Mouse (Mus musculus) forebrain, embryonic 16.5 days (tissue): ENCODE results near the gene Sprn. TPM values are rescaled to one million over a fixed set of nuclear protein-coding genes. Genes with fewer than 3 reads are reported as not detected.
"Not testable (repeated sequence)": the region's sequence is repeated elsewhere in the genome, so short reads cannot be mapped to it uniquely, and the experiment has no call there.

ENCODE experiments used
- ATAC-seq: fragments of 200-750 bp; cut with Nextera tagmentation; 2 replicates; pipeline ENCODE4 v1.8.0; 2017; ENCODE audit warnings: mild to moderate bottlenecking, moderate library complexity
- H3K27ac ChIP-seq: fragments of 300-500 bp; sonication (generic); 2 replicates; pipeline ENCODE4 v1.5.1; 2014; ENCODE audit warnings: low read length, control low read depth
- H3K27me3 ChIP-seq: fragments of 300-500 bp; sonication (generic); replicated peaks from 2 replicates; pipeline ENCODE4 v1.6.1; 2014; ENCODE audit warnings: low read length; ENCODE audit not compliant: control insufficient read depth, insufficient read depth
- H3K36me3 ChIP-seq: fragments of 300-500 bp; sonication (generic); 2 replicates; pipeline ENCODE4 v1.6.1; 2014; ENCODE audit not compliant: control insufficient read depth, insufficient read depth
- H3K4me1 ChIP-seq: fragments of 300-500 bp; sonication (generic); replicated peaks from 2 replicates; pipeline ENCODE4 v1.6.1; 2014; ENCODE audit warnings: low read length; ENCODE audit not compliant: control insufficient read depth, insufficient read depth
- H3K4me2 ChIP-seq: fragments of 300-500 bp; sonication (generic); 2 replicates; pipeline ENCODE4 v1.6.1; 2014; ENCODE audit warnings: mild to moderate bottlenecking, low read length, control low read depth
- H3K4me3 ChIP-seq: fragments of 300-500 bp; sonication (generic); replicated peaks from 2 replicates; pipeline ENCODE4 v1.5.1; 2014; ENCODE audit warnings: mild to moderate bottlenecking, low read length, control low read depth
- H3K9ac ChIP-seq: fragments of 300-500 bp; sonication (generic); replicated peaks from 2 replicates; pipeline ENCODE4 v1.6.1; 2014; ENCODE audit warnings: low read depth, low read length, control low read depth
- H3K9me3 ChIP-seq: fragments of 300-500 bp; sonication (generic); 2 replicates; pipeline ENCODE4 v1.6.1; 2016; ENCODE audit warnings: low read length; ENCODE audit not compliant: control insufficient read depth
- WGBS: fragments of 180-500 bp; shearing (Covaris S2); extraction: QIAGEN DNeasy Blood & Tissue Kit; methylation state at CpG from one replicate; pipeline ENCODE4 v1.1.7; 2014; 5-methylcytosine and 5-hydroxymethylcytosine counted together
- polyA plus RNA-seq: library from polyadenylated mRNA; unstranded; fragments of >200 nt; fragmentation: Nextera tagmentation; extraction: Ambion mirVana; gene quantifications from 2 replicates; pipeline ENCODE4 v1.2.1, GENCODE M21; 2015

The Sprn gene
- polyA plus RNA-seq, 1 experiment from 2014 or later, result 19.1 TPM

DNA sequence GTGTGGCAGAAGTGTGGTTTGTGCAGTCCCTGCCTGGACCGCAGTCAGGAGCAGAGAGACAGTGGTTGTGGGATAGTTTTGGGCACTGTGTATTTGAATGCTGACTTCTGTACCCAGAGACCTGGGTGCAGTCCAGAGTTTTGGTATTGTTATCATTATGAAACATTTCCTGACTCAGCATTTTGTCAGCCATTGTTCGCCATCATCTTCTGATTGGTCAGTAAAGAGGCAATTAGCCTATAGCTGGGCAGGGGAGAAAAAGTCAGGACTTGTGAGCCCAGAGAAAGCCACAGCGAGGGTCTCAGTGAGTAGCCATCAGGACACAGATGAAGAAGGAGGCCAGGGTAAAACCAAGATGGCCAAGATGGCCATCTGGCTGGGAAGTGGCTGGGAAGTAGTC, 5.7 kb upstream of the Sprn start:
- no peaks in the 10 kb centered on the region for H3K36me3 ChIP-seq
- H3K9me3 ChIP-seq, result no peaks in the 10 kb centered on the region
- no peaks in the 10 kb centered on the region for H3K4me1 ChIP-seq
- H3K4me2 ChIP-seq, result no peak overlapping the region
- WGBS, result 78% methylated on average over 3 of the region's 3 CpGs
- no peak overlapping the region for H3K27ac ChIP-seq
- H3K9ac ChIP-seq, result no peak overlapping the region
- no peak for ATAC-seq
- no peaks in the 10 kb centered on the region for H3K27me3 ChIP-seq
- H3K4me3 ChIP-seq, result no peak overlapping the region

DNA sequence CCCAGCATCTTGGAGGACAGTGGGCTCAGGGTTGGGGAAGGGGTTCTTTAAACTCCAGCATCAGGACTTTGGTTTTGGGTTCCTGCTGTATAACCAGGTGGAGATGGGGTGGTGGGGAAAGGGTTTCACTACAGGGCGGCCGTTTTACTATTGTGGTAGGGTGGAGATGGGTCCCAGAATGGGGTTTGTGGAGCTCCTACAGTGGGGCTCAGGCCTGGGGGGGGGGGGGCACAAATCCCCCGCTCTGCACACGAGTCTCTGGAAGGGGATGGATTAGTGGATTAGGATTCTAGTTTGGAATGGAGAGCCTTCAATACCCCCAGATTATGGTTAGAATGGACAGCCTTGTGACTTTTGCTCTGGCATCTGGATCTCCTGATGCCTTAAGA, 854 bp downstream of the Sprn start:
- Histone ChIP-seq H3K4me3 (peak overlapping the region; percentile 50), H3K27ac (no peak overlapping the region), H3K9ac (peak overlapping the region; percentile 70), H3K9me3 (no peaks in the 10 kb centered on the region), H3K36me3 (no peaks in the 10 kb centered on the region), H3K4me2 (peak overlapping the region; percentile 67), H3K27me3 (no peaks in the 10 kb centered on the region), H3K4me1 (peaks cover 14% of the 10 kb centered on the region)
- ATAC-seq, result peak; percentile 19; the same call in 1 of the 2 replicates
- 17% methylated on average over 4 of the region's 4 CpGs for WGBS

DNA sequence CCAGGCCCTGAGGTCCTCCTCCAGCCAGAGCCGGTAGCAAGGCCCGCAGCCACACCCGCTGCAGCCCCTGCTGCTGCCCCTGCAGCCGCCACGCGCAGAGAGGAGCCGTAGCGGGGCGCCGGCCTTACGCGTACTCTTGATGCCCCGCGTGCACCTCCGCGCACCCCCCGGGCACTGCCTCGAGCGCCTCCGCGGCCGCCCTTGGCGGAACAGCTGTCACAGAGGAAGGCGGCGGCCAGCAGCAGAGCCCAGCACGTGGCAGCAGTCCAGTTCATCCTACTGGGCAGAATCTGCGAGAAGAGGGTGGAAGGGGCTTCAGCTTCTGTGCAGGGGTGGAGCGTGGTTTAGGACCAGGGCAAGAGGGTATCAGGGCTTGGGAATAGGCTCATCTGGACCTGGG, 1.3 kb downstream of the Sprn start:
- Histone ChIP-seq H3K4me2 (peak overlapping the region; percentile 67), H3K9ac (peak overlapping the region; percentile 70), H3K4me1 (peaks cover 14% of the 10 kb centered on the region), H3K27ac (no peak overlapping the region), H3K4me3 (peak overlapping the region; percentile 50), H3K9me3 (no peaks in the 10 kb centered on the region), H3K27me3 (no peaks in the 10 kb centered on the region), H3K36me3 (no peaks in the 10 kb centered on the region)
- peak; percentile 32 for ATAC-seq
- 6% methylated on average over 28 of the region's 28 CpGs for WGBS

DNA sequence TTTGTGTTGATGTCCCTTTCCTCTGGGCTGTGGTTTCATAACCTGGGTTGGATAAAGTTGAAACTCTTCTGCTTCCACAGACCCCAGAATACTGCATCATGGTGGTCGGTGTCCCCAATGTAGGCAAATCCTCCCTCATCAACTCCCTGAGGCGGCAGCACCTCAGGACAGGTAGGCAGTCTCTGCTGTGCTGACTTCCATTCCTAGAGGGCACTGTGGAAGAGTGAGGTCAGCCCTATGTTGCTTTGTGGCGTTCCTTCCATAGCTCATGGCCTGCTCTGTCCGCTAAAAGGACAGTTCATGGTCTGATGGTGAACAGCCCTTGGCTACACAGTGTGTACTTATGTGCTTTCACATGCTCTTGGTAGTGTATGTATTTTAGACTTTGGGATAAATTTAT, 10.1 kb downstream of the Sprn start:
- Histone ChIP-seq H3K36me3 (no peaks in the 10 kb centered on the region), H3K9ac (no peak overlapping the region), H3K9me3 (no peaks in the 10 kb centered on the region), H3K4me3 (no peak overlapping the region), H3K27me3 (no peaks in the 10 kb centered on the region), H3K27ac (no peak overlapping the region), H3K4me2 (no peak overlapping the region), H3K4me1 (peaks cover 4% of the 10 kb centered on the region; the same call in 1 of the 2 replicates)
- ATAC-seq, result no peak
- WGBS, result 80% methylated on average over 4 of the region's 4 CpGs

DNA sequence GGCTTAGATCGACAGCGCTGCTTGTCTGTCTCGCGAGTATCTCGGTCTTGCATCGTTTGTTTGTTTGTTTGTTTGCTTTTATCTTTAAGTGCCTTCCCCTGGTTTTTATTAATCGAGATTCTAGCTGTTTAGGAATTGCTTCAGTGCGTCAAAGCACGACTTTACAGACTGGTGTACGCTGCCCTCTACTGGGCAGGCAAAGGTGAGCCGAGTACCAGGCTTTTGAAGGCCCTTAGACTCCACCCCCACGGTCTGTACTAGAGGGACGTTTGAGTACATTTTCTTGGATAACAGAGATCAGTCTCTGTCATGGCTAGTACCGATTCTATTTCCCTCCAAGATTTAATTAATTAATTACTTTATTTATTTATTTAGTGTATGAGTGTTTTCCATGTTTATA, 13.3 kb downstream of the Sprn start:
- no peak overlapping the region for H3K27ac ChIP-seq
- ATAC-seq, result no peak
- no peaks in the 10 kb centered on the region for H3K36me3 ChIP-seq
- H3K4me3 ChIP-seq, result no peak overlapping the region
- H3K4me2 ChIP-seq, result no peak overlapping the region
- no peaks in the 10 kb centered on the region for H3K9me3 ChIP-seq
- no peak overlapping the region for H3K9ac ChIP-seq
- no peaks in the 10 kb centered on the region for H3K27me3 ChIP-seq
- peaks cover 13% of the 10 kb centered on the region for H3K4me1 ChIP-seq
- WGBS, result 5% methylated on average over 14 of the region's 14 CpGs

DNA sequence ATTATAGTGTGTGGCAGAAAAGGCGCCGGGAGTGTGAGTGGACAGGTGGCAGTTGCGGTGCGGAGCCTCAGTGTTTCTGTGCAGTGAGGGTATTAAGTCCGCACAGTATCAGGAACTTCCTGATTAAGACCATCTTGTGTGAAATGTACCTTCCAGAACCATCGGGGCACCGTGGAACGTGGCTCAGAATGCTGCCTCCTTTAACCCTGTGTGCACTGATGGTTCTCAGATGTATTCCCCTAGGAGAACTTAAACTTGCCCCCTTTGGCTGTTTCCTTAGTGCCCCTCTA, 16.7 kb downstream of the Sprn start:
- no peak overlapping the region for H3K27ac ChIP-seq

DNA sequence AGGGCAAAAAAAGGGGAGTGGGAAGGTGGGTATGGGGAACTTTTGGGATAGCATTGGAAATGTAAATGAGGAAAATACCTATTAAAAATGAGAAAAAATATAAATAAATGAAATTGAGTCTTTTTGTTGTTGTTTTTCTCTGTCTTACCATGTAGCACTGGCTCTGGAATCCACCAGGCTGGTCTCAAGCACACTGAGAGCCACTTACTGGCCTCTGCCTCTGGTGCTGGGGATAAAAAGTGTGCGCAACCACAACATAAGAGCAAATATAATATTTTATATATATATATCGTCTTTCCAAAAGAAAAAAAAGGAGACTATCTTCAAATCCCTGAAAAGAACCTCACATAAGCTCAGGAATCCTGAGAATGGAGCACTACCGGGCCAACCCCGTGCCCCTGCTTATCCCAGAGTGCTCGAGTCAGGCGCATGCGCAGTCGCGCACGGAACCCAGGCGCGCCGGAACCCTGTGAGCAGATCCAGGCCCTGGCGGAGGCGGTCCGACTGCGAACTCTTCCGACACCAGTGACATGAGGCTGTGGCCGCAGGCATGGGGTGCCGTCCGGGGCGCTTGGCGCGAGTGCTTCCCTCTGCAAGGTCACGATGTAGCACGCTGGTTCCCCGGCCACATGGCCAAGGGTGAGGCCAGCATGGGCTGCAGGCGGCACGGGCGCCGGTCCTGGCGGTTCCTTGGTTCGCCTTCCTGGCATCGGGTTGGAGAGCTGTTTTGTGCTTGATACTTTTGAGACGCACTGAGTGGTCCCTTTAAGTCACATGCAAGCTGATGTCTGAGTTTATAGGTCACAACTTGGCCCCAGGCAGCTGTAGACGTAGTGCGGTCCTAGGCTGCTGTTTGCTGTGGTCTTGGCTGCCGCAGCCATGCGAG, 17.3 kb downstream of the Sprn start, which contains the start of gene Mtg1:
TSS of gene Mtg1 (plus strand) at position 430 of the 886 bp plus-strand sequence.
- Histone ChIP-seq H3K27me3 (no peaks in the 10 kb centered on the region), H3K4me2 (peak within 1 kb of the TSS; percentile 94), H3K36me3 (no peaks in the 10 kb centered on the region), H3K4me1 (peaks cover 13% of the 10 kb centered on the region), H3K4me3 (peak within 1 kb of the TSS; percentile 95), H3K9me3 (no peaks in the 10 kb centered on the region), H3K9ac (peak within 1 kb of the TSS; percentile 96), H3K27ac (peak within 1 kb of the TSS; percentile 78)
- 2% methylated on average over 39 of the region's 39 CpGs for WGBS
- peak; percentile 98 for ATAC-seq

More for the DNA sequence above, 16.7 kb downstream of the Sprn start:
- H3K4me3 ChIP-seq, result peak overlapping the region; percentile 95
- peak overlapping the region; percentile 96 for H3K9ac ChIP-seq
- H3K4me2 ChIP-seq, result peak overlapping the region; percentile 94
- peak; percentile 11; the same call in 1 of the 2 replicates for ATAC-seq
- peaks cover 13% of the 10 kb centered on the region for H3K4me1 ChIP-seq
- H3K9me3 ChIP-seq, result no peaks in the 10 kb centered on the region
- under 1% methylated on average over 8 of the region's 8 CpGs for WGBS
- H3K27me3 ChIP-seq, result no peaks in the 10 kb centered on the region
- H3K36me3 ChIP-seq, result no peaks in the 10 kb centered on the region

DNA sequence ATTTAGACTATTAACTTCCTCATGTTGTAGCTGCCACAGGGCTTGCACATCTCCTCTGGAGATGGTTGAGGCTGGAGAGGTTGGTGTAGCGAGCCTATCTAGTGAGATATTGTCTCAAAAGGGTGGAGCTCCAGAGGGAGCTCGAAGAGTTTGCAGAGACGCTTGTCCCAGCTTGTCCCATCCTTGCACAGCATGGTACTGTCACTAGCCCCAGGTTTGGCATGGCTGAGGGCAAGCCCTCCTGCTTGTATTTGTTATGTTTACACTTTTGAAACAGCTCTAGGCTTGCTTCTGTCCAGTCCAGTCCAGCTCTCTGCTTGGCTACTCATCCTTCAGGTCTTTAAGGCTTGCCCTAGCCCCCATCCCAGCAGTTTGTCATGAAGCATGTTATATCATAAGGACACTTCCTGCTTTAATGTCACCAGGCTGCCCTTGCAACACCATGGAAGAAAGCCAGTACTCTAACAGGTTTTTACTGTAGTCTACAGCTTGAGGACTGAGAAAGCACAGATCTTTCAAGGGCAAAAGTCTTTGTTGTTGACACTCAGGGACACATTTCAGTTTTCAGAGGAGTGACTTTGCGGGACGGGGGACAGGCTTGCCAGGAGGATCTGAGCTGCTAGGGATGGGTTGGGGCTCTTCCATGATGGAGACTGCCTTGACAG, 19.4 kb downstream of the Sprn start:
- 89% methylated on average over 5 of the region's 5 CpGs for WGBS
- no peaks in the 10 kb centered on the region for H3K9me3 ChIP-seq
- no peak overlapping the region for H3K4me2 ChIP-seq
- no peak for ATAC-seq
- no peaks in the 10 kb centered on the region for H3K36me3 ChIP-seq
- peaks cover 9% of the 10 kb centered on the region for H3K4me1 ChIP-seq
- H3K27ac ChIP-seq, result no peak overlapping the region
- H3K9ac ChIP-seq, result no peak overlapping the region
- H3K4me3 ChIP-seq, result no peak overlapping the region
- no peaks in the 10 kb centered on the region for H3K27me3 ChIP-seq

DNA sequence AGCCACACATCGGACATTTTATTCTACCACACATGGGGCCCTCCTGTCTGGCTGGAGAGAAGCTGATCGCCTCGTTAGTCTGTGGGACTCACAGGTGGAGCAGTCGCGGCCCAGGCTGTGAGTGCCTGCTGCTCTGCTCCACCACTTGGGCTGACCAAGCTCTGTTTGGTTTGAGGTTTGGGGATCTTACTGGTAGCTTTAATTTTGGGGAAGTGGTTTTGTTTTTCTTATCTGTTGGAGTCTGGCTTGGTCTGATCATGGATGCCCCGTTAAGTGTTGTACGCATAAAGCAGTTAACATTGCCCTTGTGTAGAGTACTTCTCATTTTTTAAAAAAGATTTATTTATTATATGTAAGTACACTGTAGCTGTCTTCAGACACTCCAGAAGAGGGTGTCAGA, 20.6 kb downstream of the Sprn start:
- H3K4me1 ChIP-seq, ATAC-seq, H3K27ac ChIP-seq, H3K4me3 ChIP-seq, H3K4me2 ChIP-seq, H3K36me3 ChIP-seq, H3K9ac ChIP-seq, H3K9me3 ChIP-seq, H3K27me3 ChIP-seq: not testable (repeated sequence)
- WGBS, result 96% methylated on average over 5 of the region's 7 CpGs
